Mouse (Mus musculus) heart, embryonic 11.5 days (tissue): ENCODE results near the gene Olfr605. TPM values are rescaled to one million over a fixed set of nuclear protein-coding genes. Genes with fewer than 3 reads are reported as not detected.
"Not testable (repeated sequence)": the region's sequence is repeated elsewhere in the genome, so short reads cannot be mapped to it uniquely, and the experiment has no call there.

ENCODE experiments used
- ATAC-seq: fragments of 200-750 bp; cut with Nextera tagmentation; replicated peaks from 2 replicates; pipeline ENCODE4 v1.8.0; 2017; ENCODE audit warnings: moderate library complexity; ENCODE audit not compliant: insufficient number of reproducible peaks, low FRiP score, low TSS enrichment
- H3K27ac ChIP-seq: fragments of 300-500 bp; sonication (generic); 2 replicates; pipeline ENCODE4 v1.5.1; 2014; ENCODE audit warnings: mild to moderate bottlenecking, low read depth, low read length
- H3K27me3 ChIP-seq: fragments of 300-500 bp; sonication (generic); 2 replicates; pipeline ENCODE4 v1.6.1; 2014; ENCODE audit warnings: mild to moderate bottlenecking, low read length, mixed read lengths; ENCODE audit not compliant: control insufficient read depth, insufficient read depth
- H3K36me3 ChIP-seq: fragments of 300-500 bp; sonication (generic); 2 replicates; pipeline ENCODE4 v1.6.1; 2014; ENCODE audit warnings: mild to moderate bottlenecking, low read length, moderate library complexity, mixed read lengths; ENCODE audit not compliant: control insufficient read depth, insufficient read depth
- H3K4me1 ChIP-seq: fragments of 300-500 bp; sonication (generic); 2 replicates; pipeline ENCODE4 v1.6.1; 2014; ENCODE audit warnings: low read length; ENCODE audit not compliant: control insufficient read depth, insufficient read depth
- H3K4me2 ChIP-seq: fragments of 300-500 bp; sonication (generic); 2 replicates; pipeline ENCODE4 v1.6.1; 2014; ENCODE audit warnings: mild to moderate bottlenecking, moderate library complexity
- H3K4me3 ChIP-seq: fragments of 300-500 bp; sonication (generic); 2 replicates; pipeline ENCODE4 v1.5.1; 2014; ENCODE audit warnings: low read depth, low read length
- H3K9ac ChIP-seq: fragments of 300-500 bp; sonication (generic); 2 replicates; pipeline ENCODE4 v1.6.1; 2014; ENCODE audit warnings: mild to moderate bottlenecking, low read depth, low read length, moderate library complexity
- H3K9me3 ChIP-seq: fragments of 300-500 bp; sonication (generic); replicated peaks from 2 replicates; pipeline ENCODE4 v1.6.1; 2016; ENCODE audit warnings: low read length; ENCODE audit not compliant: control insufficient read depth
- WGBS: fragments of 180-500 bp; shearing (Covaris S2); extraction: QIAGEN DNeasy Blood & Tissue Kit; methylation state at CpG from one replicate; pipeline ENCODE4 v1.1.7; 2014; ENCODE audit not compliant: insufficient replicate concordance; 5-methylcytosine and 5-hydroxymethylcytosine counted together
- polyA plus RNA-seq: library from polyadenylated mRNA; unstranded; fragments of >200 nt; fragmentation: Nextera tagmentation; extraction: Ambion mirVana; gene quantifications from 2 replicates; pipeline ENCODE4 v1.2.1, GENCODE M21; 2014

Gene Olfr605
- not detected in 2 replicates for polyA plus RNA-seq

- no peak within 1 kb of the TSS for H3K4me2 ChIP-seq
- no peak for ATAC-seq
- no peaks in the 10 kb centered on the region for H3K27me3 ChIP-seq
- no peaks in the 10 kb centered on the region for H3K36me3 ChIP-seq
- 79% methylated on average over 1 of the region's 1 CpGs for WGBS
- no peaks in the 10 kb centered on the region for H3K4me1 ChIP-seq
- H3K9ac ChIP-seq, result no peak within 1 kb of the TSS
- no peaks in the 10 kb centered on the region for H3K9me3 ChIP-seq
- no peak within 1 kb of the TSS for H3K27ac ChIP-seq
- H3K4me3 ChIP-seq, result no peak within 1 kb of the TSS
These were observed at the start of gene Olfr605 for GRCm38 (mm10) chr7:103445339-103445738. TSS of gene Olfr605 (minus strand) at chr7:103445439.

- WGBS, result 81% methylated on average over 9 of the region's 9 CpGs
- H3K9me3 ChIP-seq, H3K27ac ChIP-seq, ATAC-seq, H3K4me2 ChIP-seq, H3K4me1 ChIP-seq, H3K9ac ChIP-seq, H3K36me3 ChIP-seq, H3K4me3 ChIP-seq, H3K27me3 ChIP-seq: not testable (repeated sequence)
These were observed 31.9 kb upstream of the Olfr605 start for GRCm38 (mm10) chr7:103477106-103477505.

- Histone ChIP-seq H3K27ac (no peak within 1 kb of the TSS), H3K9ac (no peak within 1 kb of the TSS), H3K27me3 (no peaks in the 10 kb centered on the region), H3K36me3 (no peaks in the 10 kb centered on the region), H3K4me3 (no peak within 1 kb of the TSS), H3K4me2 (no peak within 1 kb of the TSS), H3K9me3 (no peaks in the 10 kb centered on the region), H3K4me1 (no peaks in the 10 kb centered on the region)
- ATAC-seq, result no peak
These were observed 24.3 kb upstream of the Olfr605 start, which contains the start of gene Olfr608 for GRCm38 (mm10) chr7:103469577-103469976. TSS of gene Olfr608 (plus strand) at chr7:103469877.

DNA sequence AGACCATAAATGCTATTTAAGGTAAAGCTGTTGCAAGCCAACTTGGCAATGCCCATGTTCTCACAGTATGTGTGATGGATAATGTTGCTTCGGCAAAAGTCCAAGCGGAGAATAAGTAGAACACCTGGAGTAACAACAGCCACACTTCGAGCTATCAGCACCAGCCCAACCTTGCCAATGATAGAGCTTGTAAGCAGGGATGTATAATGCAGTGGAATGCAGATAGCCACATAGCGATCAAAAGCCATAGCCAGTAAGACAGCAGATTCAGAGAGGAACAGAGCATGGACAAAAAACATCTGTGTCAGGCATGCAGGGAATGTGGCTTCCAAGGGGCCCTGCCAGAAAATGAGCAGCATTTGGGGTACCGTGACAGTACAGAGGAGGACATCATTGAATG is 15.4 kb upstream of the Olfr605 start:
- no peak overlapping the region; the same call in 1 of the 2 replicates for H3K27ac ChIP-seq
- no peak overlapping the region for H3K9ac ChIP-seq
- H3K4me3 ChIP-seq, result no peak overlapping the region
- peak; percentile 42; the same call in 1 of the 2 replicates for ATAC-seq
- H3K9me3 ChIP-seq, result no peaks in the 10 kb centered on the region
- no peak overlapping the region for H3K4me2 ChIP-seq
- WGBS, result 61% methylated on average over 5 of the region's 5 CpGs
- no peaks in the 10 kb centered on the region for H3K4me1 ChIP-seq
- H3K27me3 ChIP-seq, result no peaks in the 10 kb centered on the region
- H3K36me3 ChIP-seq, result no peaks in the 10 kb centered on the region

- Histone ChIP-seq H3K9me3 (no peaks in the 10 kb centered on the region), H3K36me3 (no peaks in the 10 kb centered on the region), H3K27me3 (no peaks in the 10 kb centered on the region), H3K4me2 (no peak within 1 kb of the TSS), H3K9ac (no peak within 1 kb of the TSS), H3K4me1 (no peaks in the 10 kb centered on the region), H3K4me3 (no peak within 1 kb of the TSS), H3K27ac (no peak within 1 kb of the TSS)
- WGBS, result 81% methylated on average over 2 of the region's 2 CpGs
- ATAC-seq, result no peak
These were observed 3.5 kb upstream of the Olfr605 start, which contains the start of gene Olfr606 for GRCm38 (mm10) chr7:103448746-103449145. TSS of gene Olfr606 (plus strand) at chr7:103449046.

DNA sequence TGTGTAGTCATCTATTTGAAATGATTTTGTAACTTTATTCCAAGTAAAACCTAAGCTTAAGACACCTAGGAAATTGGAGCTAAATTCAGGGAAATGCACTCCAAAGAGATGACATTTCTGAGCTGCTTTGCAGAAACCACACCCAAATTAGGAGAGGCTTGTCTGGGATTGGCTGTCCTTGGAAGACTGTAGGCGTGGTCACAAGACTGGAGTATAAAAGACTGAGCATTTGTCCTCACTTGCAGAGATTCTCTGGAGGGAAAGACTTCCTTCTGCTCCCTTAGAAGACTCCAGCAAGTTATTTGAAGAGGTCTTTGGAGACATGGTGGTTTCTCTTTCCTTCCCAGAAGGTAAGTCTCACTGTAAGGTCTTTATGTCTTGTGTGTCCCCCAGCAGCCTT is 30.5 kb downstream of the Olfr605 start, which contains the start of gene Usp17lc:
Gene Usp17lc (plus strand): TSS at position 301 of the 400 bp plus-strand sequence.
- ATAC-seq, H3K9me3 ChIP-seq, H3K27ac ChIP-seq, H3K36me3 ChIP-seq, H3K9ac ChIP-seq, H3K4me3 ChIP-seq, H3K4me1 ChIP-seq, H3K27me3 ChIP-seq, H3K4me2 ChIP-seq: not testable (repeated sequence)
- 30% methylated on average over 1 of the region's 1 CpGs for WGBS

DNA sequence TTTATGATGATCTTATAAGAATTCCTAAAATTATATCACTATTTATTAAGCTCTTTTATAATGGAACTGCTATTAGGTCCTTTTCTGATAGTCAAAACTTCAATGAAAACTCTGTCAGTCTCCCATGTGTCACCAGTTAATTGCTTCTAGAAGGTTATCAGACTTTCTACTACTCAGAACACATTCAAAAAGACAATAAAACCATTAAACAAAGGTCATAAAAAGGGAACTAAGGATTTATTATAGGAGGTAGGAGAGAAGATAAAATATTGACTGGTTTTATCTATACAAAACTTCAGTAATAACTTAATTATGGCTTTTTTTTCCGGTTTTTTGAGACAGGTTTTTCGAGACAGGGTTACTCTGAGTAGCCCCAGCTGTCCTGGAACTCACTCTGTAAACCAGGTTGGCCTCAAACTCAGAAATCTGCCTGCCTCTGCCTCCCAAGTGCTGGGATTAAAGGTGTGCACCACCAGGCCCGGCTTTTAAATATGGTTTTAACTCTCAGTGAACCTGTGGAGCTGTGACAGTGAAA is 38.7 kb downstream of the Olfr605 start:
- H3K9me3 ChIP-seq, H3K27me3 ChIP-seq, H3K4me3 ChIP-seq, H3K9ac ChIP-seq, H3K4me1 ChIP-seq, ATAC-seq, H3K27ac ChIP-seq, H3K36me3 ChIP-seq, H3K4me2 ChIP-seq: not testable (repeated sequence)
- WGBS, result 59% methylated on average over 3 of the region's 3 CpGs

DNA sequence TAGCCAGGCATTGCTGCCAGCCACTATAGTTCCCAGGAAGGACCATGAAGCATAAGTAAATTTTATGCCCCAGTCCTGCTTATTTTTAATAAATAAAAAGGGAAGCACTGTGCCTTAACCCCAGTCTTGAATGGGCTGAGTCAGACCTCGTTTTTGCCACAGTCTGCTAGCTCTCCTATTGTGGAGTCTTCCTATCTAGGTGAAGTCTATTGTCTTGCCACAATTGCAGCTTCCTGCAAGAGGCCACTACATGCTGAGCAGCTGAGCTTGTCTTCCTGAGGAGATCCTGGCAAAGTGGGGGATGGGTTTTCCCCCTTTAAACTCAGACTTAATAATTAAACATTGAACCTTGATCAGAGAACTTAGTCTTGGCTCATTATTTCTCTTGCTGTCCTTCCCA is 46.3 kb downstream of the Olfr605 start:
- Histone ChIP-seq H3K9ac (no peak overlapping the region), H3K9me3 (no peaks in the 10 kb centered on the region), H3K4me1 (no peaks in the 10 kb centered on the region), H3K4me2 (no peak overlapping the region), H3K27ac (no peak overlapping the region), H3K27me3 (no peaks in the 10 kb centered on the region), H3K4me3 (no peak overlapping the region), H3K36me3 (no peaks in the 10 kb centered on the region)
- 26% methylated on average over 1 of the region's 1 CpGs for WGBS
- ATAC-seq, result no peak

- no peak overlapping the region for H3K4me2 ChIP-seq
- ATAC-seq, result no peak
- H3K4me1 ChIP-seq, result no peaks in the 10 kb centered on the region
- H3K27me3 ChIP-seq, result no peaks in the 10 kb centered on the region
- no peak overlapping the region for H3K9ac ChIP-seq
- no peak overlapping the region for H3K27ac ChIP-seq
- H3K9me3 ChIP-seq, result no peaks in the 10 kb centered on the region
- no peaks in the 10 kb centered on the region for H3K36me3 ChIP-seq
- H3K4me3 ChIP-seq, result no peak overlapping the region
These were observed 47.5 kb downstream of the Olfr605 start for GRCm38 (mm10) chr7:103397758-103398157.
